Mouse (Mus musculus) liver, embryonic 13.5 days (tissue): ENCODE data around the gene Mccc2. TPM values are rescaled to one million over a fixed set of nuclear protein-coding genes. Genes with fewer than 3 reads are reported as not detected.

Experiments
- polyA plus RNA-seq: library from polyadenylated mRNA; unstranded; fragments of >200 nt; fragmentation: Nextera tagmentation; extraction: Ambion mirVana; gene quantifications from 2 replicates; pipeline ENCODE4 v1.2.1, GENCODE M21; 2015

The Mccc2 gene
- polyA plus RNA-seq, 1 experiment from 2014 or later: 16.2 TPM

Other genes starting within 250 kb of the Mccc2 start
- gene Cartpt, start 114.5 kb downstream of the Mccc2 start, polyA plus RNA-seq: 0.09 TPM in 1 of 2 replicates, not detected in the other
- gene Bdp1, start 88.4 kb upstream of the Mccc2 start, polyA plus RNA-seq: 17.7 and 19.9 TPM in 2 replicates
- gene Serf1, start 92.4 kb upstream of the Mccc2 start, polyA plus RNA-seq: 24.6 and 29.9 TPM in 2 replicates
- gene Smn1, start 109.2 kb upstream of the Mccc2 start, polyA plus RNA-seq: 31.7 and 33.7 TPM in 2 replicates
- gene Naip2, start 186.5 kb upstream of the Mccc2 start, polyA plus RNA-seq: 1.4 and 1.6 TPM in 2 replicates
- 0.27 and 0.44 TPM in 2 replicates for gene Naip5, start 230.7 kb upstream of the Mccc2 start, polyA plus RNA-seq